Mouse (Mus musculus): Measurements from ENCODE around the gene Slc38a10.

Gene Slc38a10

DNA sequence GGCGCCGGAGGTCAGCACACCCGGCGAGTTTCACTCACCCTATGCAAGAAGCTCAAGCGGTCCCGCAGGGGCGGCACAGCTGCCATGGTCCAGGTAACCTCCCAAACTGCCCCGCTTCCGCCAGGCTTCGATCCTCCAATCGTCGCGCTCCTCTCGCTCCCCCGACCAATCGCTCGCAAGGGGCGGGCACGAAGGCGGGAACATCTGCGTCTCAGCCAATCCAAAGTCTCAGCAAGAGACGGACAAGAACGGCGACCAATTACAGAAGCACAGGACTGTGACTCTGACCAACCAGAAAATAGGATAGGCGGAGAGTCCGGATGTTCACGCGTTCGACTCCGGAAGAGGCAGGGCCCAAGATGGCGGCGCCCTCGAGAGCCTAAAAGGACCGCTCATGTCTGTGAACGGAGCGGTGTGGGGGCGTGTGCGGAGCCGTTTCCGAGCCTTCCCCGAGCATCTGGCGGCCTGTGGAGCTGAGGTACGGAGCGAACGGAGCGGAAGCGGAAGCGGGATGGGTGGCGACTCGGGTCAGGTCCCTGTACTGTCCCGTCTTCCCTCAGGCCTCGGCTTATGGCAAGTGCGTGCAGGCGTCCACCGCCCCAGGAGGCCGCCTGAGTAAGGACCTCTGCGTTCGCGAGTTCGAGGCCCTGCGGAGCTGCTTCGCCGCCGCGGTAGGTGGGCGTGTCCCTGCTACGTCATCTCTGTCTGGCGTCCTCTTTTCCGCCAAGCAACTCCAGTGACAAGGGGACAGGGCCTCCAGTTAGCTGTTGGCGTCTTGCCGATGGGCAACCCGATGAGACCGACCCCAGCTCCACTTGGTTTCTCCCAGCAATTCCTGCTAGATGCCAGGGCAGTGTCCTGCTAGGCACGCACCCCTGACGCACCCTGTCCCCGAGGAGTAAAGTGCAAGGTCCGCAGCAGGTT lies 52.3 kb downstream of the Slc38a10 start, which contains the start of the genes Tepsin and Ndufaf8:
TSS of gene Tepsin (minus strand) at position 144 of the 924 bp plus-strand sequence.
TSS of gene Ndufaf8 (plus strand) at position 341 of the 924 bp plus-strand sequence.
- DNase-seq = peak; percentile 99 to 100

DNA sequence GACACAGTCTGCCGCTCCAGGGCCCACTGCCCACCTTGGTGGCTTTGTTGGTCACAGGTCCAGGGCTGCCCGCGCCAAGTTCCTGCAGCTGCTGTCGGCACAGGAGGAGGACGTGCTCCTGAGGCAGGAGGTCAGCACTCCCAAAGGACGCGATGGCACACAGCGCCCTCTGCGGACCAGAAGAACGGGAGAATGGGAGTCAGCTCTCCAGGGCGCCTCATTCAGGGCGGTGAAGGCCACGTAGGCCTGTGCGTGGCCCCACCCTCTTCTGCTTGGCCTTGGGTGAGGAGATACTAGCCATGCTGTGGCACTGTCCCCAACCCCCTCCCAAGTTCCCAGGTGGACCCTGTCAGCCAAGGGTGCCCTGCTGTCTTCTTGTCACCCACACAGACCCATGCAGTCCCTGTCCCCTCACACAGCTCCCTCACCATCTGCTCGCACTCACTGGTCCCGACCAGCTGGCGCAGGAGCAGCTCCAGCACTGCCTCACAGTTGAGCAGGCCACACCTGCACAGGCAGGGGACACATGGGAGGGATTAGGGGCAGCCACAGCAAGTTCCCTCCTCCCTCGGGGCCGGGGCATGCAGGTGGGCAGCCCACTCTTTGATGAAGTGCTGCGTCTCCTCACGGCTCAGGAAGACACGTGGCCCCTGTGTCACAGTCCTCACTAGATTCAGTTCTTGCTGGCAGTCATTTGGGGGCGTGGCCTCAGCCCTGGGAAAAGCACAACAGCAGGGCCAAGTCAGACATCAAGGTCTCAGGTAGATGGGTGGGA lies 58.1 kb downstream of the Slc38a10 start:
- DNase-seq = no peak

DNA sequence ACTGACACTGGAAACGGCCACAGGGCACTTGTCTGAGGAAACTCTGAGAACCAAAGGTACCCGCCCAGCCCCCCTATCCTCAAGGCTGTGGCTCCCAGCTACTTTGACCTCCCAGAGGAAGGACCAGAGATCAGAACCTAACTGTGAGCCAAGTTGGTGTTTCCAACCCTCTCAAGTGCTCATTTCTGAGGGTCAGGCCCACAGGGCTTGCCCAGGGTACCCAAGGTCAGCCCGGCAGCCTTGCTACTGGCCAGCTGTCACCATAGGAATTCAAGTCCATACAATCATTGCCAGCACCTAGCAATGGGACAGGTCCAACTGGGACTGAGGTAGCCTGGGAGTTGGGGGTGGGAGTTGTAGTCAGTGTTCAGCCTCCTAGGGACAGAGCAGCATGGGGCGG lies 60.5 kb downstream of the Slc38a10 start:
- DNase-seq = no peak

DNA sequence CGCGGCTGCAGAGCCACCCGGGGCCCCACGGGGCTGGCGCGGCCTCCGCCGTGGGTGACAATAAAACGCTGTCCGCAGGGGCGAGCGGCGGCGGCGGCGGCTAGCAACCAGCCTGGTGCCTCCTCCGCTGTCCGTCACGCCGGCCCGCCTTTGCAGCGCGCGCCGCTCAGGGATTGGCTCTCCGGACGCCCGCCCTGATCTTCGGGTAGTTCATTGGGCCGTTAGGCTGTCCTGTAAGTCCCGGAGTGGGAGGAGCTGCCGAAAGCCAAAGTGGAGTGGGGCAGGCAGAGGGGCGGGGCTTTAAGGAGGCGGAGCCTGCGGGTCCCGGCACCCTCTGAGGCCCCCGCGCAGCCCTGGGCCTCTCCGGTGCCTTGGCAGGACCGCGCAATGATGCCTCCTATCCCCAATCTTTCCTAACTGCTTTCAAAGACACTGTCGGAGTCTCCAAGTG lies 64.4 kb downstream of the Slc38a10 start, which contains the start of gene Cep131:
TSS of gene Cep131 (minus strand) at position 126 of the 451 bp plus-strand sequence.
- peak; percentile 98 to 99 for DNase-seq

DNA sequence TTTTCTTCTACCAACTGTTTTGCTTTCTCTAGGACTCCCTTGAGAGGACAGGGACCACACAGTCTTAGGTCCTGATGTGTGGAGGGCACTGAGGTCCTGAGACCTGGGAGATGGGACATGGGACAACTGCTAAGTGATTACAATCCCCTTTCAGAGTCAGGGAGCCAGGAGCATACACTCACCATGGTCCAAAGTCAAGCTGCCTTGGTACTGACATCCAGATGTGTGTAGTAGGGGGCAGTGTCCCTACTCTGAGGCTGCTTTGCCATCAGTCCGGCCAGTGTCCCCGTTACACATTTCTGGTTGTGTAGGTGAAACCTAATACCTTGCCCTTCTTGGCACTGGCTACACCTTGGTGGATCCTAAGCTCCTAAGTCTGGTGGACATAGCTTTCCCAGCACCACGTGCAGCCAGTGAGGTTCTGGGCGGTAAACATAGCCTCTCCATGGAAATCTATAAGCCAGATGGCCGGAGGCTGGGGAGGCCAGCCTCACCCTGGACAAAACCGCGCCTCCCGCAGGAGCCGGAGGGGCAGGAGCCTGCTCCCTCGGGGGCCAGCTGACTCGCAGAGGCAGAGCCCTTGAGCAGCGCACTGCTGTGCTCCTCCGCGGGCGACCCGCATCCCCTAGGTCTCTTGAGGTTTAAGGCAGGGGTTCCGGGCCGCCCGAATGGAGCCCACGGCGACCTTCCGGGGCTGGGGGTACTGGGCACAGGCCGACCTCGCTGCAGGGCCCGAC lies 65.1 kb downstream of the Slc38a10 start:
- DNase-seq = no peak

DNA sequence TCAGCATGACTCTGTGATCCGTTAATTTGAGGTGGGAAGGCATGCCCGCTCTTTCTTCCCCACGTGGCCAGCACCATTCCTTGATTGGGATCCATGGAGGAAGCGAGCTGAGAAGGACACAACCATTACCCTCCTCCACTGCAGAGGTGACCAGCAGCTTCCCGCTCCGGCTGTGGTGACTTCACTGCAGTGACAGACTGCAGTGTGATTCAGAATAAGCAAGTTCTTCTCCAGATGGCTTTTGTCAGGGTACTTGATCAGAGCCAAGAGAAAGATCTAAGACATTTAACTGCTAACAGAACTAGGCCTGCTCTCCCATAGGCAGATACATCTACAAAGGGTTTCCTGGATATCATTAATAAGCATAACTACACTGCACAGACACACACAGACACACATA lies 70.9 kb downstream of the Slc38a10 start:
- DNase-seq = no peak

DNA sequence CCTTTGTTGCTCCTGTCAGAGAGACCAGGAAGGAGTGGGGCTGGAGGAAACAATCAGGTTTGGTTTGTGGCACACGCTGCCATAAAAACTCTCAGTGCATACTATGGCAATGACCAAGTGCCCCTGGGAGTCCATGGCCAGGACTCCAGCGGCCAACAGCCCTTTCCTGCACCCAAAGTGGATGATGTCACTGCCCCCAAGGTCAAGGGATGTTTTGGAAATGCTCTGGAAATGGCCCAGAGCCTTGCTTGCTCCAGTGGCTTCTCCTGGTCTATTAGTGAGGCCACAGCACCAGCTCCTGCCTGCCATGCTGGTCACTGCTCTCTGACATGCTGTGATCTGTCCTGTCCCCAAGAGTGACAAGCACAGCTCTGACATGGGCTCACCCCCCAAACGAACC lies 75.0 kb downstream of the Slc38a10 start:
- no peak for DNase-seq

DNA sequence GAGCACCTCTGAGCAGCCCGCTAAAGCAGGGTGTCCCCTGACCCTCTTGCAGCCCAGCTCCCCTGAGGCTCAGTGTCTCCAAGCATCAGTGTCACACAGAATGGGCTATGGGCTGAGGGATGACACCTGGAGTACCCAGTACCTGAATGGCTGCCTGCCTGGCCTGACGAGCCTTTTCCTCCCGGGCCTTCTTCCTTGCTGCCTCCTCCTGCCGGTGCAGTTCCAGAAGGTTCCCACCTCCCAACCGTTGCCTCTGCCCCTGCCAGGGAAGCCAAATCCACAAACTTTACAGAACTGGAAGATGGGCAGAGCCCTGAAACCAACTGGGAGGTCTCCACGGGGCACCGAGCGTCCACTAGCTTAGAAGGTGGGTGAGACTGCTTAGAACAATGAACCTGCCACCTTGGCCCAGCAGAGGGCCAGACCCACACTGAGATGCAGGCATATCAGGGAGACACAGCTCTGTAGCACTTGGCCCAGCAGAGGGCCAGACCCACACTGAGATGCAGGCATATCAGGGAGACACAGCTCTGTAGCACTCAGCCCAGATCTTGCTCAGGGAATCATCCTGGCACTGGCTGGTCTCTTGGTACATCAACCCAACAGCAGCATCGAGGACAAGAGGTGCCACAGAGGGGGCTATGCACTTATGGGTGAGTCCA lies 78.0 kb downstream of the Slc38a10 start:
- DNase-seq = no peak

DNA sequence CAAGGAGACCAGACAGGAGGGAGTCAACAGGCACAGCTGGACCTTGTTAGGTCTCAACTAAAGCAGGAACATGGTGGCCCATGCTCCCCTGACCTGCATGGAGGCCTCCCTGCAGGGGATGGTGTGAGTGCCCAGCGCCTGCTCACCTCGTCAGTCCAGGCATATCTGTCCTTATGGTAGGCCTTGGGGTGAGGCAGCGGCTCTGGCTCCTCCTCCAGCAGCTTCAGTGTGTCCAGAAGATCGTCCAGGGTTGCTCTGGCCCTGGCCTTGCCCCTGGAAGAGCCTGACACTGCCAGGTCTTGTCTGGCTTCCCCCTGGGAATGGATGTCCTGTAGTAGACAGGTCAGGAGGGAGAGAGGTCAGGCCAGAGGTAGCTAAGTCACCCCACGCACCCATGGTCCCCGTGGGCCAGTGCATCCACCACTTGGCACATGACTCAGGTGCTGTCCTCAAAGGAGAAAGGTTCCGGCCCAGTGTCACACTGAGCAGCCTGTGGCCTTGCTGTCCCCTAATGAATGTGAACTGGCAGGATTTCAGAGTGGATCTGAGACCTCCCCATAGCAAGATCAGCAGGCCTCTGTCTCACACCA lies 79.3 kb downstream of the Slc38a10 start:
- DNase-seq = no peak

DNA sequence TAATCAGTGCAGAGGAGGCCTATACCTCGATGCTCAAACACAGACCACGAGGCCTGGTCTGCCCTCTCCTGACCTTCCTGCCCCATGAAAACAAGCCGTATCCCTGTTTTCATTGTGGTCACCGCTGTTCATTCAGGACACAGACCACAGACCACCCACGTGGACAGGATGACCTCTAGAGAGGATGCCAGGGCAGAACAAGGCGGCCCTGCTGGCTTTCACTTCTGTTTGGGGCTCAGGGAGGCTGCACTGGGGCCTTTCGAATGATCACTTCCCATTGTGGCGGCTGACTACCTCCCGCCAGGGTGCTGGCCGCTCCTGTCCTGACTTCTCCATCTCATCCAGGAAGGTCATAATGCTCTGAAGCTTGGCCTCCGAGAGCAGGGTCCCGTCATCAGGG lies 80.1 kb downstream of the Slc38a10 start:
- DNase-seq = no peak

DNA sequence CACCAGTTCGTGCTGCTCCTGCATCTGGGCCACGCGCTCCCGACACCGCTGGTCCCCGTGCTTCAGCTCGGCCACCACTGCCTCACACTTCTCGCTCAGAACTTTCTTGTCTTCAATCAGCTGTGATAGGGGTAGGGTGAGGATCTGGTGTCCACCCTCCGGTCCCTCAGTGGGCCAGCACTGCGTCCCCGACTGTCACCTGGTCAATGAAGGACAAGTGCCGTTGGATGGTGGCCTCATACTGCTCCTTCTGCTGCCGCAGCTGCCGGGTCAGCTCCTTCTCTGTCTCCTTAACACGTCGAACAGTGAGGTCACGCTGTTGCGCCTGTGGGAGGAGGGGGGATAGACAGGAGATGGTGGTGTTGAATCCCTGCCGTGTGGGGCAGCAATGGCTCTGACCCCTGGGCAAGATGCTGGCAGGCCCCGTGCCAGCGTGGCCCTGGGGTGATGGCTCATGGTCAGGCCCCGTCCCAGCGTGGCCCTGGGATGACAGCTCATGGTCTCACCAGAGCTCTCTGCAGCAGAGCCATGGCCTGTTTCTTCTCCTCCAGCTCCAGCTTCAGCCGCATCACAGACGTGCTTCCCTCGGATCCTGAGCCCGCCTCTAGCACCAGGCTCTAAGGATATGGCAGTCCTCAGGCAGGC lies 80.7 kb downstream of the Slc38a10 start:
- DNase-seq = no peak

DNA sequence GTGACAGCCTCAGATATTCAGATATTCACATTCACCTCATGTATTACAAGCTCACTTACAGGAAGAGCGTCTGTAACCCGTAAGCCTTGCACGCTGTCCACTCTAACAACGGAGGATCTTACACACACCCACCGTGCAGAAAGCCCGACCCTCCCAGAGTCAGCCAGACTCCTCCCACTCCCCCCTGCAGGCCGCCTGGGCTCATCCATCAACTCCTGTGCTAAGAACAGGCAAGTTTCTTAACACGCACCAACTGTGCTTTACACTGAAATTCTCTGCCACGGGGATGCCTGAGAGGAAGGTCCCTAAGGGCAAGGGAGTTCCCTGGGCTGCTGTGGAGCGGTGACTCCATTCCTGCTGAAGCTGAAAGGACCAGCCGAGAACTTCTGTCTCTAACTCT lies 81.9 kb downstream of the Slc38a10 start:
- no peak for DNase-seq

DNA sequence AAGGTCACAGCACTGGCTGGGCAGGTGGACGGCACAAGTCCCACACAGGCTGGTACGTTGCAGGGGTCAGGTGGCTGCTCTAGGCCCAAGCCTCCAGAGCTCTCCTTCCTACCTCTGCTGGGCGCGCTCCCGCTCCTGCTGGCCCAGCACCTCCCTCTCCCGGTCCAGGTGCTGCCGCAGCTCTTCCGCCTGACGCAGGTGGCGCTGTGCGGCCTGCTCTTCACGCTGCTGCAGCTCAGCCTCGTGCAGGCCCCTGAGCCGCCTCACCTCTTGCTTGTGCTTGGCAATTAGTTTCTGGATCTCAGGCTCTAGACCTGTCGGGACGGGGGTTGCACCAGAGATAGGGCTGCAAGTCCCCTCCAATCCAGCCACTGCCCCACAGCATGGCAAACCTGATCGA lies 83.3 kb downstream of the Slc38a10 start:
- no peak for DNase-seq

DNA sequence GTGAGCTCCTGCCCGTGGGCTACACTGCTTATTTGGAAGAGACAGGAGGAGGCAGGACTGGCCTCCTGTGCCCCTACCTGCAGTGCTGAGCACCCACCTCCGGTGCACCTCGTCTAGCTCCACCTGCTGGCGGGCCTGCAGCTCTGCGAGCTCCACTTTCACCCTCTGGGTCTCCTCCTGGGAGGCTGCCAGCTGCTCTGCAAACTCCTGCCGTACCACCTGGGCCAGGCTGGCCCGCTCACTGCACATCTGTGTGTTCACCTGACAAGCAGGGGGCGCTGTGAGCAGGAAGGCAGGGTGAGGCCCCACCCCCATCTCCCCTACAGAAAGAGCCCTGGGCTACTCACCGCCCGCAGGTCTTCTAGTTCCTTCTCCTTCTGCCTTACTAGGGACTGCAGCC lies 85.9 kb downstream of the Slc38a10 start:
- peak; percentile 57 to 60 for DNase-seq

DNA sequence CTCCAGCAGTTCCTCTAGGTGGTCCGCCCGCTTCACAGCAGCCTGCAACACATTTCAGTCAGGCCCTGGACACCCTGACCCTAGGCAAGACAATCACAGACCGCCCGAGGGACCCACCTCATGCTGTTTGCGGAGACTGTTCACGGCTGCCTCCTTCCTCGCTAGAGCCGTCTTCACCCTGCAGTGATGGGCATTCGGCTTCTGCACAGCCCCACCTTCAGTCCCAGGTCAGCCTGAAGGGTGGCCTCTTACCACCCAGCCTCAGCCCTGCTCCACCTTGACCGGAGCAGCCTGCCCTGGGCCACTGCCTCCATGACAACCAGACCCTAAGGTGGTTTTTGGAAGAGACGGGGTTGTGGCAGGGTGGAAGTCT lies 86.5 kb downstream of the Slc38a10 start:
- no peak for DNase-seq

DNA sequence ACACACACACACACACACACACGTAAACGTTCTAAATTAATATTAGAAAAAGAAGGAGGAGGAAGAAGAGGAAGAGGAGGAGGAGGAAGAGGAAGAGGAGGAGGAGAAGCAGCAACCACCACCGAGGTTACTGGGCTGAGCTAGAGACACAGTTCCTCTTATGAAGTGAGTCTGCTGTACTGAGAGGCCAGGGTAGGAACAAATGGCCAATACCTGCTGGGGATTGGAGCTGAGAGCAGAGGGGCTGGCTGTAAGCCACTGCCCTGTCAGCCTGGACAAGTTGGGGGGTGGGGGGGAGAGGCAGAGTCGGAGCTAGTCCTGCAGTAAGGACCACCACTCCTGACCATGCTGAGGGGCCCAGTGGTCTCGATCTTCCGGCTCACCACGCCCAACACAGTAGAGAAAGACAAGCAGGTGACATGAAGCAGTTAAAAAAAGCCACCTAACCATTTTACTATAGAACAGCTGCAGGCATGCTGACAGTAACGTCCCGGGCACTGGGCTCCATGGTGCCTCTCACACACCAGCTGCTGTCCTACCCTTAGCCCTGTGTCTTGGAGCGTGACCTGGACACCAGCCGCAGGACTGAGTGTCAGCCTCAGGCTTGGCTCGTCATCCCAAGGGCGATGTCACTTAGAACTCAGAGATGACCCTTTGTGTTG lies 87.0 kb downstream of the Slc38a10 start:
- DNase-seq = no peak

DNA sequence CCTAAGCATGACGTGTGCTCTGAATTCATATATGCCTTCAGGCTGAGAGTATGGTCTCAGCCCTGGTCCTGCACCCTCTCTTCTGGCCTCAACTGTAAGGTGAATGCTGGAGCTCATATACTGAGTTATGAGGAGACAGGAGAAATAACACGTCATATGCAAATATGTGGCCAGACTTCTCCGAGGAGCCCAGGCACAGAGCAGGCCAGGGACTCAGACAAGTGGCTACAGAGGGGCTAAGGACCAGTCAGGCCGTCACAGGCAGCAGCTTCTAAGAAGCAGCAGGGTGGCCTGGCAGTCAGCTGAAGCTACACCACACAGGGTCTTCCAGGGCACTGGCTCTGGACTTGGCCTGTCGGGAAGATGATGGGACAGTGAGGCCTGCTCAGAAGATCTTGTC lies 87.8 kb downstream of the Slc38a10 start:
- no peak for DNase-seq

DNA sequence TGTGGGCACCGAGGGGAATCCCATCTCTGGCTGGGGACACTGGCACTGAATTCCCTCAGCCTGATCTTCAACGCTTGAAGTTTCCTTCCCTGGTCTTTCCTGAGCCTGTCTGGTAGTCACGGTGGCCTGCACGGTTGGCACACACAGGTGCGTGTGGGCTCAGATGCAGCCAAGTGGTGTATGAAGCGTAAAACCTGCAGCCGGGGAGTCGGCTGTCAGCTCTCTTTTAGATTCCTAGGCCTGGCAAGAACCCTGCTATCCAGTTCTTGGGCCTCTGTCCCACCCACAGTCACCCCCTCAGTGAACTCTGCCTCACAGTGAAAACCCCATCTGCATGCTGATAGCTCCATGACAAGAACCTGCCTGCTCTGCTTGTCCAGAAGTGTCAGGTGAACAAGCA lies 90.5 kb downstream of the Slc38a10 start:
- no peak for DNase-seq

DNA sequence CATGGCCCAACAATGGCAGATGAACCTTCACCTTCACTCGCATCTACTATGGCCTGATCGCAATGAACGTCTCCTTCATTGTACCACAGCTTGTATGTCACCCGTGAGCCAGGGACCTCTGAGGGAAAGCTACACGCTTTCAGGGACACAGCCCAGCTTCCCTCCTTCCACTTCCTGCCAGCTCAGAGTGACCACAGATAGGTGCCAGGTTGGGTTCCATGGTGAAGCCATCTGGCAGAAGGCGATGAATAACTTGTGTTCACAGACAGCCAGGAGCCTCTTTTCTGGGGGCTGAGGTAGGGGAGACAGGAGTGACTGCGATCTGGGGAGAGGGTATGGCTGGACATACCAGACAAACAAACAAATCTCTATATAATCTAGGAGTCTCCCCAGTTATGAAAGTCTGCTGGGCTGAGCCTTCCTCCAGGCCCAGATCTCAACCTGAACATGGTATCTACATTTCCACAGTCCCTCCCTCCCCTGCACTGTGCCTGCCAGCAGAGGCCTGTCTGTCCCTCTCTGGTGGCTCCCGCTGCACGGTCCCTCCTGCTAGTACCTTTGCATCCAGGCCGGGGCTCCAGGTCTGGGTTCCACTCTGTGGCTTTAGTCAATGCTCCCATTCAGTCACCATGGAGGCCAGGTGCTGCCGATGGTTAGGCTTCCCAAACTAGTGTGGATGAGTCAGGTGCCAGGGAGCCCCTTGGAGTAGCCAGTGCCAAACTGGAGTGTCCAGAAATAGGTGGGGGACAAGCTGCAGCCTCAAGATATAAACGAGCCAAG lies 95.0 kb downstream of the Slc38a10 start:
- no peak for DNase-seq
